Mouse (Mus musculus) left cerebral cortex, postnatal 36 days (tissue): Measurements from ENCODE around the gene Bgn. TPM values are rescaled to one million over a fixed set of nuclear protein-coding genes. Genes with fewer than 3 reads are reported as not detected.

Source experiments
- total RNA-seq, 2 experiments: library from RNA; stranded (reverse); gene quantifications; 2 replicates each; pipeline ENCODE4 v1.2.3; 2021

The Bgn gene
- total RNA-seq, 2 experiments from 2014 or later: 15.2 to 19.5 TPM

Other genes with a start within 250 kb of the Bgn start
- gene Xlr4c, start 240.5 kb upstream of the Bgn start, total RNA-seq: not detected
- not detected for gene Xlr3c, start 218.2 kb upstream of the Bgn start, total RNA-seq
- not detected for gene Xlr5a, start 190.6 kb upstream of the Bgn start, total RNA-seq
- gene Xlr5c, start 190.6 kb upstream of the Bgn start, total RNA-seq: not detected
- not detected for gene Gm45015, start 146.8 kb upstream of the Bgn start, total RNA-seq
- 10 to 100 TPM; 17.7 to 20.3 TPM for gene Zfp275, start 141.0 kb upstream of the Bgn start, total RNA-seq
- gene Gm18336, start 84.9 kb upstream of the Bgn start, total RNA-seq: not detected
- gene Zfp92, start 72.5 kb upstream of the Bgn start, total RNA-seq: 1 to 10 TPM; 1.2 to 2.8 TPM
- gene Trex2, start 48.3 kb upstream of the Bgn start, total RNA-seq: not detected
- gene Haus7, start 24.6 kb upstream of the Bgn start, total RNA-seq: 1 to 10 TPM; 6.7 to 8.9 TPM
- 10 to 100 TPM; 95.2 to 98.6 TPM for gene Atp2b3, start 19.5 kb downstream of the Bgn start, total RNA-seq
- 1 to 10 TPM in 1 of 2 experiments, under 1 TPM in 1; 0.75 to 1.0 TPM for gene Dusp9, start 155.8 kb downstream of the Bgn start, total RNA-seq
- gene Pnck, start 176.5 kb downstream of the Bgn start, total RNA-seq: 10 to 100 TPM; 84.2 to 96.1 TPM
- gene Slc6a8, start 189.5 kb downstream of the Bgn start, total RNA-seq: 100 to 1,000 TPM in 1 of 2 experiments, 10 to 100 TPM in 1; 98.6 to 104 TPM
- gene Bcap31, start 232.6 kb downstream of the Bgn start, total RNA-seq: 10 to 100 TPM; 77.9 to 83.8 TPM
- gene Abcd1, start 233.0 kb downstream of the Bgn start, total RNA-seq: 10 to 100 TPM; 11.8 to 13.6 TPM